Mouse (Mus musculus) heart, adult 10 weeks (tissue): ENCODE results near the gene Mindy2. TPM values are rescaled to one million over a fixed set of nuclear protein-coding genes. Genes with fewer than 3 reads are reported as not detected.

Experiments
- polyA plus RNA-seq: library from polyadenylated mRNA; stranded (reverse); fragments of 350-450 nt; fragmentation: Illumina TruSeq; extraction: RNeasy Lipid Tissue Mini Kit (QIAGEN cat#74804); gene quantifications from one replicate; pipeline ENCODE4 v1.2.3, GENCODE M21; 2014; ENCODE audit warnings: low read depth, low replicate concordance

The Mindy2 gene
- polyA plus RNA-seq: 21.8 TPM

GRCm38 (mm10) chr9:70657013-70657967 lies at the start of gene Mindy2:
Mindy2 (minus strand) TSS chr9:70657174.

GRCm38 (mm10) chr9:70678682-70679131 lies 21.7 kb upstream of the Mindy2 start, which contains the start of gene Adam10:
Adam10 (plus strand) TSS chr9:70678997.

GRCm38 (mm10) chr9:70656130-70657007 lies 605 bp downstream of the Mindy2 start, which contains the start of gene Gm10642:
Gm10642 (plus strand) TSS chr9:70656251.

Other genes starting within 250 kb of the Mindy2 start
- 0.60 TPM for gene Ccnb2, start 235.6 kb downstream of the Mindy2 start, polyA plus RNA-seq
- 15.8 TPM for gene Rnf111, start 153.4 kb downstream of the Mindy2 start, polyA plus RNA-seq
- gene Sltm, start 114.4 kb downstream of the Mindy2 start, polyA plus RNA-seq: 29.1 TPM
- gene Gm10642, start 923 bp downstream of the Mindy2 start, polyA plus RNA-seq: not detected
- 27.7 TPM for gene Adam10, start 21.8 kb upstream of the Mindy2 start, polyA plus RNA-seq